26 mouse cellular contexts compared by ENCODE assay signal in the genomic region with DNA sequence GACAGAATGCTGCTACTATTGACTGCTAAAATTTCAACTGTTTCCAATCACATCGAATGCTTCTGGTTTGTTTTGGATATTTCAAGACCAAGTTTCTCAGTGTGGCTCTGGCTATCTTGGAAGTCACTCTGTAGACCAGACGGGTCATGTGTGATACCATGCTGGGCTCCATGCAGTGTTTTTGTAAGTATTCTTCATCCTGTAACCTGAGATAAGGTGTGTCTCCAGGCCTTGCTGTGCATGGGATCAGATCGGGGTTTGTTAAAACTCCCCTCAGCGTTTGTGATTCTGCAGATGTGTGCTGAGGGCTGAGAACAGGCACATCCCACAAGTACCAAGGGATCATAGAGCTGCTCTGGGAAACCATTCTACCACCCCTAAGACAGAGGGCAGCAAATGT. TPM values are rescaled to one million over a fixed set of nuclear protein-coding genes. Genes with fewer than 3 reads are reported as not detected.
DNase-seq lines count a peak whose midpoint lies in the region; ATAC-seq and TF ChIP-seq lines count a peak whose summit lies in the region.
"Had no signal": no experiment of that assay in that cellular context is flagged by ENCODE, and none has a peak within 500 bp of the region (broad histone marks: within the 10 kb centered on the region; RNA-seq: fewer than 3 reads in every experiment).

No protein-coding gene starts in this region.

- H3K9me3 ChIP-seq in hindbrain, embryonic 15.5 days: no peaks in the 10 kb centered on the region
- H3K9me3 ChIP-seq in hindbrain, embryonic 12.5 days (replicated peaks): no peaks in the 10 kb centered on the region
- no peaks in the 10 kb centered on the region for H3K9me3 ChIP-seq in E14TG2a.4 (ENCODE audit: low read length)
- no peaks in the 10 kb centered on the region for H3K9me3 ChIP-seq in midbrain, embryonic 13.5 days
- H3K9me3 ChIP-seq: embryonic facial prominence, embryonic 13.5 days; embryonic facial prominence, embryonic 15.5 days; forebrain, embryonic 10.5 days; forebrain, embryonic 12.5 days; G1E had no signal

- intact Hi-C loops in gastrocnemius, adult 2 months (cut with DNase I): no loop called here

- H3K27ac ChIP-seq in gastrocnemius, adult 2 months: peak overlapping the region; percentile 80
- 0 out of 2 replicates have a peak overlapping the region, but pooled peaks have one; percentile 11 for H3K27ac ChIP-seq in hindbrain, embryonic 15.5 days (replicated peaks)
- H3K27ac ChIP-seq in hindbrain, embryonic 12.5 days: no peak overlapping the region
- no peak overlapping the region for H3K27ac ChIP-seq in midbrain, embryonic 13.5 days
- H3K27ac ChIP-seq: embryonic facial prominence, embryonic 13.5 days; embryonic facial prominence, embryonic 15.5 days; forebrain, embryonic 10.5 days; forebrain, embryonic 12.5 days had no signal

- H3K27me3 ChIP-seq in hindbrain, embryonic 15.5 days: no peaks in the 10 kb centered on the region
- no peaks in the 10 kb centered on the region for H3K27me3 ChIP-seq in hindbrain, embryonic 12.5 days
- H3K27me3 ChIP-seq in E14TG2a.4 (ENCODE audit: insufficient read depth, low read length): no peaks in the 10 kb centered on the region
- no peaks in the 10 kb centered on the region for H3K27me3 ChIP-seq in midbrain, embryonic 13.5 days
- H3K27me3 ChIP-seq: CH12.LX; embryonic facial prominence, embryonic 13.5 days; embryonic facial prominence, embryonic 15.5 days; forebrain, embryonic 12.5 days; Patski had no signal

- TF ChIP-seq CTCF in gastrocnemius, adult 2 months (IDR thresholded peaks at IDR 0.05): no peak
- TF ChIP-seq CTCF in E14TG2a.4 (conservative IDR thresholded peaks at IDR 0.05; ENCODE audit: low read length): no peak

- H3K9ac ChIP-seq in hindbrain, embryonic 15.5 days: no peak overlapping the region
- no peak overlapping the region for H3K9ac ChIP-seq in hindbrain, embryonic 12.5 days
- no peak overlapping the region for H3K9ac ChIP-seq in midbrain, embryonic 13.5 days (replicated peaks)
- H3K9ac ChIP-seq: embryonic facial prominence, embryonic 13.5 days; embryonic facial prominence, embryonic 15.5 days; forebrain, embryonic 12.5 days had no signal

- ATAC-seq in hindbrain, embryonic 15.5 days (ENCODE audit: low FRiP score, low read depth): no peak
- no peak for ATAC-seq in hindbrain, embryonic 12.5 days (ENCODE audit: low FRiP score)
- ATAC-seq in midbrain, embryonic 13.5 days: no peak
- ATAC-seq: CD4-positive, CD25-positive, alpha-beta regulatory T cell, adult 4 months; forebrain, embryonic 14.5 days; forebrain, embryonic 16.5 days; Patski had no signal

- WGBS in hindbrain, embryonic 15.5 days: 74% methylated on average over 4 of the region's 4 CpGs
- WGBS in hindbrain, embryonic 12.5 days: 63% methylated on average over 4 of the region's 4 CpGs
- 66% methylated on average over 4 of the region's 4 CpGs for WGBS in midbrain, embryonic 13.5 days

- no peaks in the 10 kb centered on the region for H3K36me3 ChIP-seq in hindbrain, embryonic 15.5 days
- H3K36me3 ChIP-seq in hindbrain, embryonic 12.5 days: no peaks in the 10 kb centered on the region
- H3K36me3 ChIP-seq in E14TG2a.4 (ENCODE audit: insufficient read depth, low read length): peaks cover 4% of the 10 kb centered on the region
- H3K36me3 ChIP-seq in midbrain, embryonic 13.5 days: no peaks in the 10 kb centered on the region
- H3K36me3 ChIP-seq: embryonic facial prominence, embryonic 13.5 days; embryonic facial prominence, embryonic 15.5 days; forebrain, embryonic 10.5 days; forebrain, embryonic 12.5 days had no signal

- no peak overlapping the region for H3K4me2 ChIP-seq in hindbrain, embryonic 15.5 days
- H3K4me2 ChIP-seq in hindbrain, embryonic 12.5 days (replicated peaks): no peak overlapping the region
- no peak overlapping the region for H3K4me2 ChIP-seq in midbrain, embryonic 13.5 days (replicated peaks)
- H3K4me2 ChIP-seq: embryonic facial prominence, embryonic 13.5 days; embryonic facial prominence, embryonic 15.5 days; forebrain, embryonic 12.5 days had no signal

- no peak overlapping the region for H3K4me3 ChIP-seq in gastrocnemius, adult 2 months
- no peak overlapping the region for H3K4me3 ChIP-seq in hindbrain, embryonic 15.5 days
- H3K4me3 ChIP-seq in hindbrain, embryonic 12.5 days: no peak overlapping the region
- peak overlapping the region; percentile 21 for H3K4me3 ChIP-seq in E14TG2a.4 (replicated peaks; ENCODE audit: low read length)
- no peak overlapping the region for H3K4me3 ChIP-seq in midbrain, embryonic 13.5 days (replicated peaks)
- H3K4me3 ChIP-seq: embryonic facial prominence, embryonic 13.5 days; embryonic facial prominence, embryonic 15.5 days; erythroblast, embryonic 14.5 days; forebrain, embryonic 10.5 days; forebrain, embryonic 12.5 days had no signal

- DNase-seq in gastrocnemius, adult 2 months: no peak
- DNase-seq in gastrocnemius, postnatal 4 days (ENCODE audit: low spot score in 2 of 2): no peak
- DNase-seq in R1 (ENCODE audit: low read depth, low spot score): peak; percentile 71
- DNase-seq in cerebellum, adult 18-20 months: no peak
- DNase-seq: B cell, adult 2 months; cerebellum, adult 11 months; cerebellum, adult 8-10 months; cerebellum, adult 9-11 months; cerebellum, postnatal 14 days; cerebellum, postnatal 36 days; embryo, embryonic 11 days had no signal

- peaks cover 30% of the 10 kb centered on the region for H3K4me1 ChIP-seq in hindbrain, embryonic 15.5 days (replicated peaks)
- H3K4me1 ChIP-seq in hindbrain, embryonic 12.5 days: peaks cover 19% of the 10 kb centered on the region
- peaks cover 49% of the 10 kb centered on the region for H3K4me1 ChIP-seq in E14TG2a.4 (replicated peaks; ENCODE audit: low read depth, low read length)
- peaks cover 26% of the 10 kb centered on the region for H3K4me1 ChIP-seq in midbrain, embryonic 13.5 days (replicated peaks)

RNA-seq across cellular contexts. Expression of gene G3bp2, which starts 1.7 kb away (rescaled TPM):
- 10 to 100 TPM; 49.1 to 73.5 TPM for total RNA-seq in gastrocnemius, adult 2 months (2021)
- 10 to 100 TPM; 68.6 to 70.1 TPM for total RNA-seq in gastrocnemius, postnatal 4 days (2021)
- 325 and 337 TPM in 2 replicates for polyA plus RNA-seq in hindbrain, embryonic 15.5 days (2015; fragmentation: Nextera tagmentation; extraction: Ambion mirVana)
- polyA plus RNA-seq in hindbrain, embryonic 12.5 days (2016; fragmentation: Nextera tagmentation; extraction: Ambion mirVana): 334 and 368 TPM in 2 replicates
- polyA plus RNA-seq in midbrain, embryonic 13.5 days (2015; fragmentation: Nextera tagmentation; extraction: Ambion mirVana): 371 and 409 TPM in 2 replicates

RNA-seq across cellular contexts. Expression of gene Cdkl2, which starts 41.6 kb away (rescaled TPM):
- 1 to 10 TPM; 3.9 to 5.1 TPM for total RNA-seq in gastrocnemius, adult 2 months (2021)
- 1 to 10 TPM; 2.9 to 3.4 TPM for total RNA-seq in gastrocnemius, postnatal 4 days (2021)
- polyA plus RNA-seq in hindbrain, embryonic 15.5 days (2015; fragmentation: Nextera tagmentation; extraction: Ambion mirVana): 13.7 and 14.8 TPM in 2 replicates
- 2.0 TPM in 2 replicates for polyA plus RNA-seq in hindbrain, embryonic 12.5 days (2016; fragmentation: Nextera tagmentation; extraction: Ambion mirVana)
- polyA plus RNA-seq in midbrain, embryonic 13.5 days (2015; fragmentation: Nextera tagmentation; extraction: Ambion mirVana): 2.1 and 2.6 TPM in 2 replicates
- polyA plus RNA-seq: erythroblast, embryonic 14.5 days had no signal

RNA-seq across cellular contexts. Expression of gene Uso1, which starts 52.5 kb away (rescaled TPM):
- total RNA-seq in gastrocnemius, adult 2 months (2021): 10 to 100 TPM; 63.2 to 72.3 TPM
- total RNA-seq in gastrocnemius, postnatal 4 days (2021): 10 to 100 TPM; 75.5 to 85.8 TPM
- polyA plus RNA-seq in hindbrain, embryonic 15.5 days (2015; fragmentation: Nextera tagmentation; extraction: Ambion mirVana): 38.7 and 44.6 TPM in 2 replicates
- polyA plus RNA-seq in hindbrain, embryonic 12.5 days (2016; fragmentation: Nextera tagmentation; extraction: Ambion mirVana): 55.4 and 55.6 TPM in 2 replicates
- 50.2 and 50.3 TPM in 2 replicates for polyA plus RNA-seq in midbrain, embryonic 13.5 days (2015; fragmentation: Nextera tagmentation; extraction: Ambion mirVana)

Comparison
In these comparisons a context has a peak if more than half of its experiments do, and no peak if none do; other contexts are left out.
1. H3K27ac ChIP-seq: peak in gastrocnemius, adult 2 months (single experiment) and hindbrain, embryonic 15.5 days (single experiment); none in hindbrain, embryonic 12.5 days (single experiment) and midbrain, embryonic 13.5 days (single experiment).